Mouse (Mus musculus) left cerebral cortex, postnatal 10 days (tissue): Measurements from ENCODE around the gene Csmd2. TPM values are rescaled to one million over a fixed set of nuclear protein-coding genes. Genes with fewer than 3 reads are reported as not detected.
A peak's percentile ranks its signal among the peaks of the same experiment; 100 is the strongest.

Source experiments
- DNase-seq, 2 experiments: peaks; one replicate each; pipeline ENCODE4 v3.0.0; 2021 to 2022; ENCODE audit warnings: low spot score in 2 of 2, mixed read lengths in 1 of 2; ENCODE audit errors: extremely low spot score in 1 of 2
- intact Hi-C: fragments of 180-260 bp; cut with DNase I; formaldehyde crosslinking; loops from one replicate; pipeline ENCODE4 v1.15.1; 2025
- total RNA-seq, 2 experiments: library from RNA; stranded (reverse); gene quantifications; 2 replicates each; pipeline ENCODE4 v1.2.3; 2021

The Csmd2 gene
- total RNA-seq, 2 experiments from 2014 or later, result 63.8 to 65.5 TPM

DNA sequence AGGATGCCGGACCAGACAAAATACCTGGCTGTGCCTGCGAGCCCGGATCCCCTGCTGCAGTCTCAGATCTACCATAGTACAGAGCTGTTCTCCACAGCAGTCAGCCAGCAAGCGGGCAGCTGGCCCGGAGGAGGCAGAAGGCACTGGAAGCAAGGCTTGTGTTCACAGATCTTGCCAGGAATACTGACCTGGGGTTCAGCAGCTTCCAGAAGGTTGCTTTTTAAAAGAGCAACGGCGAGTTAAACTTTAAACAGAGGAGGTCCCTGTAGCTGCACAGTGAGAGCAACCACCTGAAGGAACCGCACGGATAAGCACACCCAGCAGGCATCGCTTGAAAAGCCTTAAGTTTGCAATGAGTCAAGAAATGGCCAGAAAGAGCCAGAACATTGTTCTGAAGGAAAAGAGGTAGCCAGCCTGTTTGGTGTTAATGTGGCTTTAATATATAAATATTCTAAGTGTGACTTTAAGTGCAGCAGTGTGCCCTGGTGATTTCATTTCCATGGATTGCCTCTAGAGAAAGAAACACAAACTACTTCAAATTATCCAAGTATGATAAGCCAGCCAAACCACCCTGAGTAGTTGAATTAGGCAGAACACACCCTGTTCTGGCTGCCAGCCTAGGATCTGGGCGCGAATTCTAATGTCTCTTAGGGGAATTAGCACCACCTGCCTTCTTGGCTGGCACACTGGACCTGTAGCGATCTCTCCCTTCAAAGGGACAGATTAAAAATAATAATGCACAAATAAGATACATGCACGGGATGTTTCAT is 439.8 kb downstream of the Csmd2 start:
- no peak for DNase-seq
- intact Hi-C loops, result no loop called here

GRCm38 (mm10) chr4:128428303-128429107 is 440.8 kb downstream of the Csmd2 start:
- peak in 1 of 2 experiments; percentile 56 for DNase-seq
- intact Hi-C loops, result no loop called here

- intact Hi-C loops, result no loop called here
- peak in 1 of 2 experiments; percentile 17 for DNase-seq
These were observed 441.9 kb downstream of the Csmd2 start for GRCm38 (mm10) chr4:128429591-128429990.

- no peak for DNase-seq
- intact Hi-C loops, result no loop called here
These were observed 452.9 kb downstream of the Csmd2 start for GRCm38 (mm10) chr4:128440550-128440949.

GRCm38 (mm10) chr4:128441228-128441627 is 453.6 kb downstream of the Csmd2 start:
- no peak for DNase-seq
- intact Hi-C loops, result no loop called here

- intact Hi-C loops, result no loop called here
- DNase-seq, result no peak
These were observed 455.1 kb downstream of the Csmd2 start for GRCm38 (mm10) chr4:128442791-128443190.

DNA sequence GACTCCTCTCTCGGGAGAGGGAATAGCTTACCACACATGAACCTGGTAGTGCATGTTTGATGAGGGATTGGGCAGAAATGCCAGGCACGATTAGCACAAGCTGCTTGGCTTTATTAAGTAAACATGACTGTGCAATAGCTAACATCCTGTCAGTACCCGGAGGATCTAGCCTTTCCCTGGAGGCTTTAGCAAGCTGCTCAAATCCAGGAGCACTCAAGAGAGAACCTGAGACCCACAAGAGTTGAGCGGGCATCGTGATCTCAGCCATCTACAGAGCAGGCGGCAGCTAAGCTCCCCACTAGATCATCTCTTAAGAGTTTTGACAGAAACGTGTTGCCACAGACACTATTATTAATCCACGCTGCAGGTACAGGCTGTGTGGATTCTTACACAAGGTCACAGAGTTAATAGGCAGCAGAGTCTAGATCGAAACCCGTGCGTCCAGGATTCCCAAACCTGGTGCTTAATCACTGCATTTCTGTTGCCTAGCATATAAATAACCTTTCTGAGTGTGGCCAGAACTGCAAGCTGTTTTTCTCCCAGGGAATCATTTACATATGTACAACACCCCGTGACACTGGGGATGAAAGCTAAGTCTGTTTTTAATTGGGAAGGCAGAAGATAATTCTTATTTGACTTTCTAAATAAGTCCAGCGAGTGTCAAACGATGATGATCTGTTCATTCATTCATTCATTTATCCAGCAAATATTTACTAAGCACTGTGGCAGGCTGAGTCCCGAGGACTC is 458.0 kb downstream of the Csmd2 start:
- intact Hi-C loops, result no loop called here
- no peak for DNase-seq

DNA sequence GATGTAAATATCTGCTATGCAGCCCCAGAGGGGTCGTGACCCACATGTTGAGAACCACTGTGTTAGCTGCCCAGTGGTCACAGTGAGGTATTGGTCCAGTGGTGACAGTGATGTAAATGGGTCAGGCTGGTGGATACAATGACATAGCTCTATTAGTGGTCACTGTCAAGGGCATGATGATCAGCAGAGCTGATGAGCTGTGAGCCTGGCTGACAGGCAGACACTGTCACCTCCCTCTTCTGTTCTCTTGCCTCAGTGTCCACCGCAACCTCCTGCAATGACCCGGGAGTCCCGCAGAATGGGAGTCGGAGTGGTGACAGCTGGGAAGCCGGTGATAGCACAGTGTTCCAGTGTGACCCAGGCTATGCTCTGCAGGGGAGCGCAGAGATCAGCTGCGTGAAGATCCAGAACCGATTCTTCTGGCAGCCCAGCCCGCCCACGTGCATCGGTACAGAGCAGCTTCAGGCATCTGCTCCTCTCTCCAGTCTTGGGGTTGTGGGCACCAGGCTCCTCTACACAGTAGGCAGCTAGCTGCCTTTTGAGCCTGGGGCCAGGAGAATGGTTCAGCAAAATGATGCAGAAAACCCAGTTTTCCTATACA is 461.3 kb downstream of the Csmd2 start:
- intact Hi-C loops, result no loop called here
- DNase-seq, result peak in 1 of 2 experiments; percentile 57

- intact Hi-C loops, result no loop called here
- peak; percentile 63 to 65 for DNase-seq
These were observed 462.5 kb downstream of the Csmd2 start for GRCm38 (mm10) chr4:128450137-128450536.

GRCm38 (mm10) chr4:128450974-128451373 is 463.3 kb downstream of the Csmd2 start:
- peak; percentile 69 to 81 for DNase-seq
- intact Hi-C loops, result no loop called here

- DNase-seq, result no peak
These were observed 463.7 kb downstream of the Csmd2 start for GRCm38 (mm10) chr4:128451383-128451794.

GRCm38 (mm10) chr4:128466708-128467107 is 479.1 kb downstream of the Csmd2 start:
- no peak for DNase-seq
- intact Hi-C loops, result no loop called here

More at GRCm38 (mm10) chr4:128451383-128451794, 463.7 kb downstream of the Csmd2 start:
- intact Hi-C loops, result no loop called here

- no peak for DNase-seq
- intact Hi-C loops, result no loop called here
These were observed 480.4 kb downstream of the Csmd2 start for GRCm38 (mm10) chr4:128468040-128468439.

GRCm38 (mm10) chr4:128476249-128476648 is 488.6 kb downstream of the Csmd2 start:
- intact Hi-C loops, result no loop called here

GRCm38 (mm10) chr4:128483891-128484290 is 496.2 kb downstream of the Csmd2 start:
- no peak for DNase-seq
- intact Hi-C loops, result no loop called here

More at GRCm38 (mm10) chr4:128476249-128476648, 488.6 kb downstream of the Csmd2 start:
- DNase-seq, result no peak

DNA sequence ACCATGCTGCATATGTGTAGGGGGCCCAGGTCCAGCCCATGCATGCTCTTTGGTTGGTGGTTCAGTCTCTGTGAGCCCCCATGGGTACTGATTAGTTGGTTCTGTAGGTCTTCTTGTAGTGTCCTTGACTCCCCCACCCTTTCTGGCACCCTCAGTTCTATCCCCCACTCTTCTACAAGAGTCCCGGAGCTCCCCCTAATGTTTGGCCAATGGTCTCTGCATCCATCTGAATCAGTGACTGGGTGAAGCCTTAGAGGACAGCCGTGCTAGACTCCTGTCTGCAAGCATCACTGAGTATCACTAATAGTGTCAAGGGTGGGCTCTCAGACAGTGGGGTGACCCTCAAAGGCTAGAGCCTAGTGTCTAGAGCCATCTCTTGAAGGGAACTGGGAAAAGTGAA is 497.0 kb downstream of the Csmd2 start:
- intact Hi-C loops, result no loop called here
- DNase-seq, result peak in 1 of 2 experiments; percentile 32

- no peak for DNase-seq
- intact Hi-C loops, result no loop called here
These were observed 502.0 kb downstream of the Csmd2 start for GRCm38 (mm10) chr4:128489521-128490100.

GRCm38 (mm10) chr4:128492055-128492454 is 504.4 kb downstream of the Csmd2 start:
- intact Hi-C loops, result no loop called here
- peak in 1 of 2 experiments; percentile 17 for DNase-seq
